In genomic region chr9:65267742-65268515, GRCm38 (mm10) we compare ENCODE assay signal across 10 mouse cellular contexts. TPM values are rescaled to one million over a fixed set of nuclear protein-coding genes. Genes with fewer than 3 reads are reported as not detected.
DNase-seq lines count a peak whose midpoint lies in the region; ATAC-seq lines count a peak whose summit lies in the region.
"Had no signal": no experiment of that assay in that cellular context is flagged by ENCODE, and none has a peak within 500 bp of the region (broad histone marks: within the 10 kb centered on the region; RNA-seq: fewer than 3 reads in every experiment).

No protein-coding gene starts in this region.

- WGBS in neural tube, embryonic 11.5 days, result 42% methylated on average over 7 of the region's 7 CpGs
- 19% methylated on average over 7 of the region's 7 CpGs for WGBS in midbrain, embryonic 16.5 days

- peak overlapping the region; percentile 20; the same call in 1 of the 2 replicates for H3K9ac ChIP-seq in neural tube, embryonic 11.5 days (ENCODE audit: low read length)
- peak overlapping the region; percentile 17; the same call in 1 of the 2 replicates for H3K9ac ChIP-seq in midbrain, embryonic 16.5 days (ENCODE audit: low read depth, low read length)

- peak overlapping the region; percentile 63 for H3K27ac ChIP-seq in neural tube, embryonic 11.5 days (ENCODE audit: low read depth, low read length)
- peak overlapping the region; percentile 81 for H3K27ac ChIP-seq in midbrain, embryonic 16.5 days (ENCODE audit: low read length)

- no peaks in the 10 kb centered on the region for H3K27me3 ChIP-seq in neural tube, embryonic 11.5 days (ENCODE audit: control insufficient read depth, insufficient read depth, low read length)
- no peaks in the 10 kb centered on the region for H3K27me3 ChIP-seq in midbrain, embryonic 16.5 days (ENCODE audit: control insufficient read depth, insufficient read depth, low read depth, low read length)

- DNase-seq in neural tube, embryonic 11.5 days (ENCODE audit: low spot score), result peak; percentile 39
- no peak for DNase-seq in neural tube, embryonic 10.5 days (ENCODE audit: extremely low spot score, low spot score)
- DNase-seq in frontal cortex, postnatal 36 days (ENCODE audit: low spot score in 2 of 2), result peak; percentile 10 to 46
- peak; percentile 35 for DNase-seq in layer of hippocampus, adult 18-20 months (ENCODE audit: low spot score in 2 of 2)
- DNase-seq in lung, postnatal 4 days, result no peak
- no peak for DNase-seq in urinary bladder, postnatal 25 days (ENCODE audit: low spot score)
- no peak for DNase-seq in natural killer cell, adult 2 months (ENCODE audit: low spot score in 2 of 2)

- peak; percentile 55; the same call in 1 of the 2 replicates for ATAC-seq in neural tube, embryonic 11.5 days (ENCODE audit: insufficient read depth, low FRiP score, low TSS enrichment)
- peak; percentile 86 for ATAC-seq in midbrain, embryonic 16.5 days

- H3K4me1 ChIP-seq in neural tube, embryonic 11.5 days (ENCODE audit: control insufficient read depth, insufficient read depth, low read length), result no peaks in the 10 kb centered on the region
- H3K4me1 ChIP-seq in midbrain, embryonic 16.5 days (ENCODE audit: control insufficient read depth, insufficient read depth, low read length), result peaks cover 7% of the 10 kb centered on the region
- H3K4me1 ChIP-seq: megakaryocyte, embryonic 14.5 days had no signal

- no peaks in the 10 kb centered on the region for H3K9me3 ChIP-seq in neural tube, embryonic 11.5 days (ENCODE audit: control insufficient read depth, low read length)
- H3K9me3 ChIP-seq in midbrain, embryonic 16.5 days (replicated peaks; ENCODE audit: control insufficient read depth, low read length, poor library complexity, severe bottlenecking), result no peaks in the 10 kb centered on the region
- H3K9me3 ChIP-seq: G1E; megakaryocyte, embryonic 14.5 days had no signal

- no peak overlapping the region for H3K4me2 ChIP-seq in neural tube, embryonic 11.5 days (ENCODE audit: low read depth)
- H3K4me2 ChIP-seq in midbrain, embryonic 16.5 days (ENCODE audit: low read length), result no peak overlapping the region

- H3K4me3 ChIP-seq in neural tube, embryonic 11.5 days (ENCODE audit: low read depth, low read length), result no peak overlapping the region
- no peak overlapping the region for H3K4me3 ChIP-seq in midbrain, embryonic 16.5 days (ENCODE audit: low read depth, low read length)
- H3K4me3 ChIP-seq: megakaryocyte, embryonic 14.5 days had no signal

- H3K36me3 ChIP-seq in neural tube, embryonic 11.5 days (ENCODE audit: control insufficient read depth, insufficient read depth, low read length), result no peaks in the 10 kb centered on the region
- no peaks in the 10 kb centered on the region for H3K36me3 ChIP-seq in midbrain, embryonic 16.5 days (ENCODE audit: control insufficient read depth, insufficient read depth, low read length)
- H3K36me3 ChIP-seq: G1E had no signal

RNA-seq across cellular contexts. Expression of gene Cilp, which starts 2.9 kb away (rescaled TPM):
- 0.12 and 0.29 TPM in 2 replicates for polyA plus RNA-seq in neural tube, embryonic 11.5 days (2014; fragmentation: Nextera tagmentation; extraction: Ambion mirVana)
- not detected for total RNA-seq in layer of hippocampus, adult 18-20 months (2021)
- polyA plus RNA-seq in midbrain, embryonic 16.5 days (2015; fragmentation: Nextera tagmentation; extraction: Ambion mirVana), result 0.20 and 0.29 TPM in 2 replicates
- polyA plus RNA-seq: G1E had no signal

RNA-seq across cellular contexts. Expression of gene Clpx, which starts 26.1 kb away (rescaled TPM):
- 50.0 and 52.8 TPM in 2 replicates for polyA plus RNA-seq in neural tube, embryonic 11.5 days (2014; fragmentation: Nextera tagmentation; extraction: Ambion mirVana)
- 10 to 100 TPM; 28.7 to 29.6 TPM for total RNA-seq in layer of hippocampus, adult 18-20 months (2021)
- polyA plus RNA-seq in midbrain, embryonic 16.5 days (2015; fragmentation: Nextera tagmentation; extraction: Ambion mirVana), result 38.0 and 42.2 TPM in 2 replicates

Comparison
In these comparisons a context has a peak if more than half of its experiments do, and no peak if none do; other contexts are left out.
1. DNase-seq: peak in neural tube, embryonic 11.5 days (single experiment), frontal cortex, postnatal 36 days (2 of 2) and layer of hippocampus, adult 18-20 months (2 of 2); none in neural tube, embryonic 10.5 days (single experiment), lung, postnatal 4 days (0 of 2), urinary bladder, postnatal 25 days (single experiment) and natural killer cell, adult 2 months (0 of 2).